Mouse (Mus musculus) forebrain, embryonic 10.5 days (tissue): ENCODE results near the gene Magi2. TPM values are rescaled to one million over a fixed set of nuclear protein-coding genes. Genes with fewer than 3 reads are reported as not detected.
"Not testable (repeated sequence)": the region's sequence is repeated elsewhere in the genome, so short reads cannot be mapped to it uniquely, and the experiment has no call there.

Experiments
- DNase-seq: peaks from one replicate; pipeline ENCODE4 v3.0.0-alpha.2; 2017; ENCODE audit warnings: low spot score; ENCODE audit errors: extremely low spot score
- H3K27ac ChIP-seq: fragments of 300-500 bp; sonication (generic); 2 replicates; pipeline ENCODE4 v1.5.1; 2016; ENCODE audit warnings: mild to moderate bottlenecking
- H3K27me3 ChIP-seq: fragments of 300-500 bp; sonication (generic); 2 replicates; pipeline ENCODE4 v1.6.1; 2016; ENCODE audit warnings: mild to moderate bottlenecking; ENCODE audit not compliant: poor library complexity, severe bottlenecking
- H3K36me3 ChIP-seq: fragments of 300-500 bp; sonication (generic); replicated peaks from 2 replicates; pipeline ENCODE4 v1.6.1; 2016; ENCODE audit warnings: mild to moderate bottlenecking, moderate library complexity
- H3K4me1 ChIP-seq: fragments of 300-500 bp; sonication (generic); 2 replicates; pipeline ENCODE4 v1.6.1; 2016
- H3K4me3 ChIP-seq: fragments of 300-500 bp; sonication (generic); 2 replicates; pipeline ENCODE4 v1.5.1; 2016; ENCODE audit warnings: mild to moderate bottlenecking, moderate library complexity
- H3K9me3 ChIP-seq: fragments of 300-500 bp; sonication (generic); 2 replicates; pipeline ENCODE4 v1.6.1; 2016; ENCODE audit warnings: mild to moderate bottlenecking, moderate library complexity
- WGBS: fragments of 180-500 bp; shearing (Covaris S2); methylation state at CpG from one replicate; pipeline ENCODE4 v1.1.7; 2016; 5-methylcytosine and 5-hydroxymethylcytosine counted together
- polyA plus RNA-seq: library from polyadenylated mRNA; unstranded; fragments of >200 nt; fragmentation: Nextera tagmentation; extraction: Ambion mirVana; gene quantifications from 2 replicates; pipeline ENCODE4 v1.2.1, GENCODE M21; 2016

The Magi2 gene
- polyA plus RNA-seq, 1 experiment from 2014 or later = 7.4 TPM

DNA sequence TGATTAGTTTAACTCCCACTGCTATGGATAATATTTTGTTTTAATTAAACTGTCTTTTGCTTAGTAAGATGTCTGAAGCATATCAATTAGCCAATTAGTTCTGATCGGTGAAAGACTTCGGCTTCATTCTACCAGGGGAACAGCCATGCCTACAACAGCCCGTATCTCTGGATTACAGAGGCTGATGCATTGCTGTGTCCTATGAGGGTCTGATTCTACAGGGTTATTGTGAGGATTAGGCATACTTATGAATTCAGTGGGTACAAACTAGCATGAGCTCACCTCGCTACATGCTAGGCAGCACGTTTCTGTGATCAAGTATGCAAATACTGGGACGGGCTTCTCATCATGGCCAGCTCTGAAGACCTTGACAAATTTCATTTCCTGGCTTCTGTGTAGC lies 1022.5 kb downstream of the Magi2 start:
- Histone ChIP-seq H3K27ac (no peak overlapping the region), H3K36me3 (no peaks in the 10 kb centered on the region), H3K4me3 (no peak overlapping the region), H3K9me3 (no peaks in the 10 kb centered on the region), H3K4me1 (no peaks in the 10 kb centered on the region), H3K27me3 (no peaks in the 10 kb centered on the region)
- no peak for DNase-seq
- WGBS = 88% methylated on average over 6 of the region's 6 CpGs

DNA sequence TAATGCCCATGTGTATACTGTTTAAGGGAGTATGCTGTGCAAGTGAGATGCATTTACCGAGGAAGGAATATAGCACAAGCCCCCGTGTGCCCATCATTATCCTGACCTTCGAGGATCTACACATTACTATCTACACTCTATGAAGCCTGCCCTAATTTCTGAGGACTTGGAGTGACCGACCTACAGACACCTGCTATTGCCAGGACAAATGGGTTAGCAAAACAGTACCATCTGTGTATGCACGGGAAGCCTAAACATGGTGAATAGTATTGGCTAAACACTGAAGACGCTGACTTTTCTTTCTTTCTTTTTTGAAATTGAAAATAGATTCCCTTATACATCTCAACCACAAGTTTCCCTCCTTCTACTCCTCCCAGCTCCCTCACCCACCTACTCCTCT lies 1024.7 kb downstream of the Magi2 start:
- WGBS = 93% methylated on average over 6 of the region's 6 CpGs
- Histone ChIP-seq H3K9me3 (no peaks in the 10 kb centered on the region), H3K27me3 (no peaks in the 10 kb centered on the region), H3K27ac (no peak overlapping the region), H3K36me3 (no peaks in the 10 kb centered on the region), H3K4me1 (no peaks in the 10 kb centered on the region), H3K4me3 (no peak overlapping the region)
- DNase-seq = no peak

DNA sequence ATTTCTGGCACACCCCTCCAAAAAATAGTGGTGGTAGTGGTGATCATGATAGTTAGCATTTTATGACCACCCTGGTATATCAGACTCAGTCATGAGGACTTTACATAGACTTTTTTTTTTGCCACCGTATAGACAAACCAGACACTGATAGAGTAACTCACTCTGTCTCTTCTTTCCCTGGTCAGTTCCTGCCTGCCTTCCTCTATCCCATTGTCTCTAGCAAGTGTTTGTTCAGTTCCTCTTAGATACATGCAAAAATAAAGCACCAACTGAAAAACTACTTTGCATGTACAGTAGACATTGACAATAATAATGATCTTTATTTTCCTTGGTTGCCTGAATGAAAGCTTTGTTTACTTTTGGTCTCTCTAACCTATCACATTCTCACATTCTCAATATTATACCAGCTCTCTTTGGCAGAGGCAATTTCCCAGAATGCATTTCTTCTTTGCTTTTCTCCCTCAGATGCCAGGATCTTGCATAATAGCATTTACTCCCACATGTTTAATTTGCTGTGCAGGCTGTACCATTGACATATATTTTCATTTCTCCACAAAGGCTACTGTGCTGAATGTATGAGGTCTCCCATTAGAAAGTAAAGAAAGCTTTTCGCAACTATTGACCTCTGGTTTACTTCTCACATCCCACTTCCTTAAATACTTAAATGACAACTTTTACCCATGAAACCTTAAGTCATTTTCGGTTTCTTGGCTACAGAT lies 1029.5 kb downstream of the Magi2 start:
- Histone ChIP-seq H3K4me1 (no peaks in the 10 kb centered on the region), H3K9me3 (no peaks in the 10 kb centered on the region), H3K4me3 (no peak overlapping the region), H3K27me3 (no peaks in the 10 kb centered on the region), H3K36me3 (no peaks in the 10 kb centered on the region), H3K27ac (no peak overlapping the region)
- DNase-seq = no peak
- 87% methylated on average over 3 of the region's 3 CpGs for WGBS

DNA sequence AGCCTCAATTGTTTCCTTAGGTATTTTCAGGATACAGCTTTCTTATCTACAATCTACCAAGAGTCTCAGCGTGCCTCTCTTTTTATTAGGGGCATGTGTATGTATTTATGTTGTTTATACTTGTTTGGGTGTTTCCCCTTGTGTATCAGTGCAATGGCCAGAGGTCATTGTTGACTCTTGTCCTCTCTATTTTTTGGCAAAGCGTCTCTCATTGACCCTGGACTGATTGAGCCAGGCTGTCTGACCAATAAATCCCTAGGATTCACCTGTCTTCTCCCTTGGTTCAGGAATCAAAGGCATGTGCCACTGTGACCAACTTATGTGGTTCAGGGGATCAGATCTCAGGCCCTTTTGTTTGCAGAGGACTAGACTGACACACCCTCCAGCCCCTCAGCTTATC lies 1030.1 kb downstream of the Magi2 start:
- Histone ChIP-seq H3K36me3 (no peaks in the 10 kb centered on the region), H3K27me3 (no peaks in the 10 kb centered on the region), H3K4me1 (no peaks in the 10 kb centered on the region), H3K9me3 (no peaks in the 10 kb centered on the region), H3K4me3 (no peak overlapping the region), H3K27ac (no peak overlapping the region)
- 70% methylated on average over 2 of the region's 2 CpGs for whole genome bisulfite sequencing
- DNase-seq = no peak

DNA sequence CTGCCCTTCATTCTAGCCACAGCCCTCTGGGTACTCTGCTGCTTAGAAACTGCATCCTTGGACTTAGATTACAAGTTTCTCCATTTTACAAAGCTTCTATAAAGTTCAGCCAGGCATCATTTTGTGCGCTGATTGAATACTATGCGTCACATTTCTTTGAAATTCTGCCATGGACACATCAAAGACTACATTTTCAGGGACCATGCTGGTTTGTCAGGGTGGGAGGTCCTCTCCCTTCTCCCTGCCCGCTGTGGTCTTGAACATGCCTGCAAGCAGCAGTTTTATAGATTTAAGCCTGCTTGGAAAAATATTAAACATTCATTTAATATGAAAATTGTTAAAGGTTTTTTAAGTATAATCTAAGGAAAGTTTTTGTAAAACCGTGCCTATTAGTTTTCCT lies 1030.6 kb downstream of the Magi2 start:
- H3K36me3 ChIP-seq = no peaks in the 10 kb centered on the region
- no peak overlapping the region for H3K4me3 ChIP-seq
- H3K9me3 ChIP-seq = no peaks in the 10 kb centered on the region
- DNase-seq = no peak
- H3K27ac ChIP-seq = no peak overlapping the region
- WGBS = 84% methylated on average over 4 of the region's 4 CpGs
- no peaks in the 10 kb centered on the region for H3K4me1 ChIP-seq
- H3K27me3 ChIP-seq = no peaks in the 10 kb centered on the region

DNA sequence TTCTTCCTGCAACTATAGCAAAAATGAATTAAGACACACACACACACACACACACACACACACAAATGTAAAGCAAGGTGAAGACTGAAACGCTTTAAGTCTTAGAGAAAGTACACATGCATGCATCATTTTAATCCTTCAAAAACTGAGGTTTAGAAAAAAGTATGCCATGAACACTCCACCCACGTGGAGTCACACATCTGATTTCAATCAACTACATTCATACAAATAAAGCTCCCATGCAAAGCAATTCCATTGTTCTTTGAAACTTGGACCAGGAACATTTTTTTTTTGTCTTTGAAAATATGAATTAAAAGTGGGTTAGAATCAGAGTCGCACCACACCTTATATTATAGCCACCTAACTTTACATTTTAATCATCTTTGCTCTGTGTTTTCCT lies 1032.9 kb downstream of the Magi2 start:
- WGBS = 81% methylated on average over 3 of the region's 3 CpGs
- no peak for DNase-seq
- Histone ChIP-seq H3K27ac (no peak overlapping the region), H3K4me3 (no peak overlapping the region), H3K36me3 (no peaks in the 10 kb centered on the region), H3K4me1 (no peaks in the 10 kb centered on the region), H3K27me3 (no peaks in the 10 kb centered on the region), H3K9me3 (no peaks in the 10 kb centered on the region)

DNA sequence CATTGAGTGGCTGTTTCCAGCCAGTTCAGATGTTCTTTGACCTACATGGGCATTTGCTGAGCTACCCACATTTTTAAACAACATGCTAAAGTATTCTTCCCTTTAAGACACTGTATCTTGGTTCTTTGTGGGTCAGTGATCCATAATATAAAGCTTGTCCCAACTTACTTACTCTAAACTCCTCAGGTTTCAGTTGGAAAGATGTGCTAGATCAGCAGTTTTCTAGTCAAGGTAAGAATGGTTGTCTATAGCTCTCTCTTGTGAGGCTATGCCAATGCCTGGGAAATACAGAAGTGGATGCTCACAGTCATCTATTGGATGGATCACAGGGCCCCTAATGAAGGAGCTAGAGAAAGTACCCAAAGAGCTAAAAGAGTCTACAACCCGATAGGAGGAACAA lies 1045.8 kb downstream of the Magi2 start:
- H3K27ac ChIP-seq, DNase-seq, H3K36me3 ChIP-seq, H3K9me3 ChIP-seq, H3K4me3 ChIP-seq, H3K4me1 ChIP-seq, H3K27me3 ChIP-seq: not testable (repeated sequence)
- WGBS = 85% methylated on average over 1 of the region's 1 CpGs

DNA sequence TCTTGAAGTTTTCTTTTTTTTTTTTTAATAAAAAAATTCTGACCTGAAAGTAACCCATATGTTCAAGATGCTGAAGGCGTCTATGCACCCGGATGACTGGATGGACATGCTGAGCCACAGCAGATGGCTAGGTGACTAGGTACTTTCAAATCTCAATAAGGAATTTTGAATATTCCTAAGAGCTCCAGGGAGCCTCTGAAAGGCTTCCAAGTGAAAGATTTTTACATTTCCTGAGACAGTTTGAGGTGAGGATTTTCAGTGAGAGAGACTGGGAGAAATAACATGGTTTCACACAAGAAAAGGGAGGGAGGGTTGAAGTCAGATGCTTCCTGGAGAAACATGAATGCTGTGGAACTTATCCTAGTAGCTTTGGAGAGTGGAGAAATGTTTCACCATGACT lies 1048.8 kb downstream of the Magi2 start:
- Histone ChIP-seq H3K36me3 (no peaks in the 10 kb centered on the region), H3K27ac (no peak overlapping the region), H3K27me3 (no peaks in the 10 kb centered on the region), H3K9me3 (no peaks in the 10 kb centered on the region), H3K4me3 (no peak overlapping the region), H3K4me1 (no peaks in the 10 kb centered on the region)
- no peak for DNase-seq
- WGBS = 90% methylated on average over 2 of the region's 2 CpGs

DNA sequence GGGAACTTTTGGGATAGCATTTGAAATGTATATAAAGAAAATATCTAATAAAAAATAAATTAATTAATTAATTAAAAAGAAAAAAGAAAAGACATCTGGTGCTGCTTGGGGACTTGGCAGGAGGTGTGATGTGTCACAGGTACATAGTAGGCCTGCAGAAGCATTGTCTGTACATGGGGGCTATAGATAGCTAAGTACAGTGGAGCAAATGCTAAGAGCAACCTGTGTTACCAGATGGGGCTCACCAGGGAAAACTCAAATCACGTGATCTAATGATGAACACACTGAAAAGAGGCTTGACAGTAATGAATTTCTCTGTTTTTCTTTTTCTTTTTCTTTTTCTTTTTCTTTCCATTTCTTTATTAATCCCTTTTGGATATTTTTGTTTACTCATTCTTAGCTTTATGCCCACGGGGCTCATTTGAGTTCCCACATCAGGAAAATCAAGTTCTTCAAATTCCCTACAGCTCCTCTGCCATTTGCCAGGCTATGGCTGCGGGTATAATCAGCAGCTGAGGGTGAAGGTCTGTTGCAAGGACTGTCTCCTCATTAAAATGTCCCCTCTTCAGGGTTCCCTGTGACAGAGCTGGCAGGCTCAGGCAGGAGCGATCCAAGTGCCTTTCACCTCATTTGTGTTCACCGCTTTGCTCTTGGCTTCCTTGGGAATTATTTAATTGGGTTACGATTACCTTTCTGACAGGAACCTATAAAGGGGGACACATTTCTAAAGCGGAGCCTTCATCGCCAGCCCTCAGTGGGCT lies 1058.4 kb downstream of the Magi2 start:
- Histone ChIP-seq H3K27me3 (no peaks in the 10 kb centered on the region), H3K4me1 (no peaks in the 10 kb centered on the region), H3K4me3 (no peak overlapping the region), H3K9me3 (no peaks in the 10 kb centered on the region), H3K36me3 (no peaks in the 10 kb centered on the region), H3K27ac (no peak overlapping the region)
- DNase-seq = no peak
- 90% methylated on average over 8 of the region's 8 CpGs for WGBS

DNA sequence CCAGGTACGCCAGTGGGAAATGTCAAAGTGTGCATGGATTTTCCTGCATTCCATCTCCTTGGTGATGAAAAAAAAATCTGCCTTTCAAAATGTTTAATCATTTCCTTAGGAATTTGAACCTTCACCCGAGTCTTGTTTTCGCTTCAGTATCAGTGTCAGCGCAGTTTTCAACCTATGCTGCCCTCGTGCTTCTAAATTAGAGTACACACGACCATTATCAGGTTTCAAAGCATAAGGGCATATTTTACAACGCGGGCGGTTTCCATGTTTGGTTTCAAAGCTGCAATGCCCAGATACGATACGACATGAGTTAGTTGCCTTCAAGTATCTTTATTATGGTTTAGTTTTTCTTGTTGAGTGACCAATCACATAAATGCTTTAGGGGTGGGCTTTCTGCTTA lies 1067.7 kb downstream of the Magi2 start:
- H3K4me3 ChIP-seq = no peak overlapping the region
- H3K9me3 ChIP-seq = no peaks in the 10 kb centered on the region
- H3K27ac ChIP-seq = no peak overlapping the region
- H3K4me1 ChIP-seq = peaks cover 13% of the 10 kb centered on the region
- H3K27me3 ChIP-seq = no peaks in the 10 kb centered on the region
- WGBS = 75% methylated on average over 11 of the region's 11 CpGs
- DNase-seq = no peak
- H3K36me3 ChIP-seq = no peaks in the 10 kb centered on the region

DNA sequence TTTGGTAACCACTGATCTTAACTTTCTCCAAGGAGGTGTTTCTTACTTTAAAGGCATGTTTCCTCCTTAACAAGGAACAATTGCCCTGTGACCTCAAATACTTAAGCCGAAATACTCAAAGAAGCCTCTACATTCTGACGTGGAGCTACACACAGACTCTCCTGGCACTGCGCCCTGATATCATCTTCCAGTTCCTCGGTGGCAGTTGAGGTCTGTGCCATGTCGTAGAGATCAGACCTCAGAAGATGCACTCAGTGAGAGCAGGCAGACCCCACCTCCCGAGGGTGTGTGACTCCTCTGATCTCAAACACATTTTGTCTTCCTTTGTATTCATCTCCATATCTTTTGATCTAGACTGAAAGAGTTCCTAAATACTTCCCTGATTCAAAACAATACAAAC lies 1073.0 kb downstream of the Magi2 start:
- no peak for DNase-seq
- peaks cover 3% of the 10 kb centered on the region for H3K4me1 ChIP-seq
- H3K36me3 ChIP-seq = no peaks in the 10 kb centered on the region
- H3K4me3 ChIP-seq = no peak overlapping the region
- no peaks in the 10 kb centered on the region for H3K9me3 ChIP-seq
- no peaks in the 10 kb centered on the region for H3K27me3 ChIP-seq
- 78% methylated on average over 6 of the region's 6 CpGs for WGBS
- no peak overlapping the region for H3K27ac ChIP-seq

DNA sequence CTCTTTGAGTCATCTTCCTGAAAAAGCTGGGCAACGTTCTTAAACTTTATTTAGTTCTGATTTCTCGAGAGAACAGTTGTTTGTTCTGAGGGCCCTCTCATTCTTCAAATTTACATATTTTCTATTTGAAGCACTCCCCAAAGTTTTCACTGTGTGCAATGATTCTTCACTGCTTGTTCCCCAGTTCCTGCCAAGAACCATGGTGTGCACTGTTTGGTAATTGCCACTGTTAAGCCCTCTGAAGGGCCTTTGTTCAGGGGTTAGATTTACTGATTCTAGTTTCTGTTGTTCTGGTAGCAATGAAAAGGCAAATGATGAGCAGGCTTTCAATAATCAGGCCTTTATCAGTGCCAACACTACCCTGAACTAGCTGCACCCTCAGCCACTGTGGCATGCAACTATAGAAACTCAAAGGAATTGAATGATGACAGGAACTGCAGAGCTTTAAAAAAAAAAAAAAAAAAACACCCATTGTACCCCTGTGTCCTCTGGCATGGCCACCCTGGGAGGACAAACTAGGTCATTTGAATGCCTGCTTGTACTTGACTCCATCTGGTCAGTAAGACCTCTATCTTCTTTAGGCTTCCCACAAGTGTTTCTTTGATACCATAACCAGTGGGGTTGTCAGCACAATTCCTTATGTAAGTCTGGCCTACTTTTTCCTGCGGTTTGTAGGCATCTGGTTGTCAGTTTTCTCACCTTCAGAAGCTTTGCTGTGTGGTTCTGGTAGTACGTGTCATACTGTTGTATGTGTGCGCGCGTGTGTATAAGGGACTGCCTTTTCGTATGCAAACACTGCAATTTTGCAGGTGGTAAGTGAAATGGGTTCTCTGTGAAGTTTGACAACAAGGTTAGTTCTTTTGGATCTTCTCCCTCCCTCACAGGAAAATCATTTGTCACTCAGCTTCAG lies 1076.5 kb downstream of the Magi2 start:
- H3K4me1 ChIP-seq = no peaks in the 10 kb centered on the region
- H3K4me3 ChIP-seq = no peak overlapping the region
- no peaks in the 10 kb centered on the region for H3K27me3 ChIP-seq
- no peaks in the 10 kb centered on the region for H3K36me3 ChIP-seq
- DNase-seq = no peak
- no peaks in the 10 kb centered on the region for H3K9me3 ChIP-seq
- 91% methylated on average over 8 of the region's 8 CpGs for WGBS
- no peak overlapping the region for H3K27ac ChIP-seq

DNA sequence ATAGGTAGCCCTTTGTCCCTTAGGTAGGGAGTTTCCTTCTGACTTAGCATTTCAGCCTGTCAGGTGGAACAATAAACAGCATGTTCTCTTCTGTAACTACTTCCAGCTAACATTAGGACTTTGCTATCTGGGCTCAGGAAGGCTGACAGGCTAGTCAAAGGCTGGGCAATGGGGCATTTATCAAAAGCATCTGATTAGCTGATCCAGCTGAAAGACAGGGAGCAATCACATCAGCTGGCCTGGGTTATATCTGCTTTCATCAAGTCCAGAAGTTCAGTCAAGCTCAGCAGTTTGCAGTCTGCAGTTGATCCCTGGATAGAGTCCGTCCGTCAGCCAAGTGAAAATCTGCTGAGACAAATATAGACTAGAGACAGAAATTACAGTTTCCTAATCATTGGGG lies 1094.1 kb downstream of the Magi2 start:
- WGBS = 89% methylated on average over 2 of the region's 2 CpGs

More for the DNA sequence above, 1094.1 kb downstream of the Magi2 start:
- Histone ChIP-seq H3K4me1 (peaks cover 3% of the 10 kb centered on the region; the same call in 1 of the 2 replicates), H3K9me3 (no peaks in the 10 kb centered on the region), H3K36me3 (no peaks in the 10 kb centered on the region), H3K27ac (no peak overlapping the region), H3K27me3 (no peaks in the 10 kb centered on the region), H3K4me3 (no peak overlapping the region)
- DNase-seq = no peak
